Mouse (Mus musculus) heart, embryonic 15.5 days (tissue): Measurements from ENCODE around the gene Plekha4. TPM values are rescaled to one million over a fixed set of nuclear protein-coding genes. Genes with fewer than 3 reads are reported as not detected.
A peak's percentile ranks its signal among the peaks of the same experiment; 100 is the strongest.

Experiments
- ATAC-seq: fragments of 200-750 bp; cut with Nextera tagmentation; replicated peaks from 2 replicates; pipeline ENCODE4 v1.8.0; 2017; ENCODE audit warnings: low read depth, moderate TSS enrichment; ENCODE audit not compliant: insufficient number of reproducible peaks, insufficient read depth, low FRiP score
- H3K27ac ChIP-seq: fragments of 300-500 bp; sonication (generic); 2 replicates; pipeline ENCODE4 v1.5.1; 2015; ENCODE audit warnings: mild to moderate bottlenecking, inconsistent platforms
- H3K27me3 ChIP-seq: fragments of 300-500 bp; sonication (generic); 2 replicates; pipeline ENCODE4 v1.6.1; 2015; ENCODE audit warnings: inconsistent platforms
- H3K36me3 ChIP-seq: fragments of 300-500 bp; sonication (generic); 2 replicates; pipeline ENCODE4 v1.6.1; 2015; ENCODE audit warnings: mild to moderate bottlenecking, inconsistent platforms
- H3K4me1 ChIP-seq: fragments of 300-500 bp; sonication (generic); replicated peaks from 2 replicates; pipeline ENCODE4 v1.6.1; 2015; ENCODE audit warnings: inconsistent platforms
- H3K4me2 ChIP-seq: fragments of 300-500 bp; sonication (generic); 2 replicates; pipeline ENCODE4 v1.6.1; 2015; ENCODE audit warnings: inconsistent platforms, mild to moderate bottlenecking, moderate library complexity
- H3K4me3 ChIP-seq: fragments of 300-500 bp; sonication (generic); 2 replicates; pipeline ENCODE4 v1.5.1; 2015; ENCODE audit warnings: mild to moderate bottlenecking, inconsistent platforms
- H3K9ac ChIP-seq: fragments of 300-500 bp; sonication (generic); 2 replicates; pipeline ENCODE4 v1.6.1; 2015; ENCODE audit warnings: mild to moderate bottlenecking, inconsistent platforms
- H3K9me3 ChIP-seq: fragments of 300-500 bp; sonication (generic); replicated peaks from 2 replicates; pipeline ENCODE4 v1.6.1; 2016; ENCODE audit warnings: inconsistent platforms
- WGBS: fragments of 180-500 bp; shearing (Covaris S2); methylation state at CpG from one replicate; pipeline ENCODE4 v1.1.7; 2015; ENCODE audit warnings: mixed read lengths; 5-methylcytosine and 5-hydroxymethylcytosine counted together
- polyA plus RNA-seq: library from polyadenylated mRNA; unstranded; fragments of >200 nt; fragmentation: Nextera tagmentation; extraction: Ambion mirVana; gene quantifications from 2 replicates; pipeline ENCODE4 v1.2.1, GENCODE M21; 2015

The Plekha4 gene
- polyA plus RNA-seq, 1 experiment from 2014 or later = 1.0 TPM

DNA sequence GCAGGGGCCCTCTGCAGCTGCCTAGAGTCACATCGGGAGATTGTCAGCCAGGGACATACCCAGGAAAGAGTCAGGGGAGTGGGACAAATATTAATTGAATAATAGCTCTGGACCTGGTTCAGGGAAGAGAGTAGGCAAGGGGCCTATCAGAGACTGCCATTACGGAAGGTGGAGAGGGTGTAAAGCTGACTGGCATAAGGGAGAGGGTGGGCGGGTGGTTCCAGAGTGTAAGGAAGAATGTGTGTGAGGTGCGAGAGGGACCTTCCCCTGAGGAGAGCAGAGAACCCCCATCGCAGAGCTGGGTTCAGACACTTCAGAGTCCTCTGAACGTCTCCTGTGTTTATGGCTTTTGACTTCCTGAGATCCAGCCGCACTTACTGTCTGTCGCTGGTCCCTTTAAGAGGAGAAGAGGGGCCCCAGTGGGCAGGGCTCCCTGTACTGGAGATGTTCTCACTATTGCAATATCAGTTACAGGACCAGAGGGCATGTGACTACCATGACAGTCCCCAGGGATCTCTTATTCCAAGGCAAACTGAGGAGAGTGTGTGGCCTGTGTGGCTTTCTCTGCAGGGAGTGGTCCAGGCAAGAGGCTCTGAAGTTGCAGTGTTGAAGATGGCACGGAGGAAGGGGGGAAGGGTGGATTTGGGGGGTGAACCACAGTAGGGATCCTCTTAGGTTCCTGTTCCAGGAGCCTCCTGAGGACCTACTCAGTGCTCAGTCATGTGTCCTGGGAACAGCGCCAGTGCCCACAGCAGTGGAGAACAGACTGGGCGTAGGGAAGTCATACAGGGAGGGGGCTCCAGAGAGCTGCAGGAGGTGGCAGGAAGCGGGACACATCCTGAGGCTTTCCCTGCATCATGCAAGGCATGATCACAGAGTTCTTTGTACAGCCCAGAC lies 35.7 kb downstream of the Plekha4 start:
- peaks cover 13% of the 10 kb centered on the region for H3K4me1 ChIP-seq
- no peak overlapping the region for H3K4me3 ChIP-seq
- no peaks in the 10 kb centered on the region for H3K27me3 ChIP-seq
- no peaks in the 10 kb centered on the region for H3K36me3 ChIP-seq
- WGBS = 47% methylated on average over 12 of the region's 12 CpGs
- peak overlapping the region; percentile 29 for H3K4me2 ChIP-seq
- ATAC-seq = no peak; the same call in 1 of the 2 replicates
- no peak overlapping the region for H3K27ac ChIP-seq
- no peak overlapping the region for H3K9ac ChIP-seq
- H3K9me3 ChIP-seq = no peaks in the 10 kb centered on the region

DNA sequence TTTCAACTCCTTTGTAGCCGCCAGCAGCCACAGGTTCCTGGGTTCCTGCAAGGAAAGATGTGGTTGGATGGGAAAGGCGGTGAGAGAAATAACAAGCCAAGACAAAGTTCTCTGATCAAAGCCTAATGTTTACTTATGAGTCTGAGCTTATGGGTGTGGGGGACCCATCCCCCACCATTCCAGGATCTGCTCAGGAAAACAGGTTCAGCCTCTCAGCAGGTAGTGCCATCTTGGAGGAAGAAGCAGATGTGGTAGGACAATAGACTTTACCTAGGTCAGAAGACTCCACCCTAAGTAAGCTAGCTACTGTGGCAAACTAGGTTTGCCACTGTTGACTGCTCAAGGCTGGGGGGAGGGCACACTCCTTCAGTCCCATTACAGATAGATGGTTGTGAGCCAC lies 38.7 kb downstream of the Plekha4 start:
- no peak for ATAC-seq
- Histone ChIP-seq H3K4me1 (peaks cover 28% of the 10 kb centered on the region), H3K9ac (no peak overlapping the region), H3K27ac (no peak overlapping the region), H3K36me3 (no peaks in the 10 kb centered on the region), H3K27me3 (no peaks in the 10 kb centered on the region), H3K4me2 (no peak overlapping the region), H3K4me3 (no peak overlapping the region), H3K9me3 (no peaks in the 10 kb centered on the region)
- WGBS = 75% methylated on average over 2 of the region's 2 CpGs

DNA sequence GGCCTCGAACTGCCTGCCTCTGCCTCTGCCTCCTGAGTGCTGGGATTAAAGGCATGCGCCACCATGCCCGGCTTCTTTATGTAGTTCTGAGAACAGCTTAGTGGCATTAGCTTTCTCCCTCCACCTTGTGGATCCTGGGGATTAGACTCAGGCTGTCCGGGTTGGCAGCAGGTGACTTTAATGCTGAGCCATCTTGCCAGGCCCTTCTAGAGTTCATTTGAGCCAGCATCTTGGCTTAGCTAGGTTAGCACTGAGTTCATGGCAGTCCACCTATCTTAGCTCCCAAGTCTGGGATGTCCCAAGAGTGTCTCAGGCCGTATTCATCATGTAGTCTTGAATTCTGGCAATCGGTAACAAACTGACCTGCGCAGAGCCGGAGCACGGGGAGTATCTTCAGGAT lies 39.3 kb downstream of the Plekha4 start:
- no peak overlapping the region for H3K27ac ChIP-seq
- WGBS = 86% methylated on average over 9 of the region's 9 CpGs

DNA sequence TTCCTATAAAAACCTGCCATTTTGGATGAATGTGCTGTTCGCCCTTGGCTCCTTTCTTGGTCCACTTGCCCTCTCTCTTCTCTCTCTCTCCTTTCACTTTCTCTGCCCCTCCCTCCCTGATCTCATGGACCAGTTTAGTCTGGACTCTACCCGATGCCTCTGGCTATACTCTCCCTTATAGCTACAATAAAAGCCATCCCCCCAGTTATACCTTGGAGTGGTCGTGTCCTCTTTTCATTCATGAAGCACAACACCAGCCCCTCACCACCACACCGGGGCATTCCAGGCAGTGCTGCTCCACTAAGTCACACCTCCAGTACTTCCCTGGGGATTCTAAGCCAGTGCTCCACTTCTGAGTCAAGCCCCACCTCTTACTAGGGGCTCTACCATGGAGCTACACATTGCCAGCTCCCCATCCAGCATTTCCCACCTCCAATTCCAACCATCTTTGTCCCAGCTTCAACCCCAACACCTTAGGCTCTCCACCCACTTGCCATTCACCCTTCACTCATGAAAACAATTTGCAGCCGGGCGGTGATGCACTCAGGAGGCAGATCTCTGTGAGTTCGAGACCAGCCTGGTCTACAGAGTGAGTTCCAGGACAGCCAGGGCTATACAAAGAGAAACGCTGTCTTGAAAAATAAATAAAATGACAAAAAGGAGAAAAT lies 41.1 kb downstream of the Plekha4 start:
- 65% methylated on average over 8 of the region's 8 CpGs for WGBS
- no peaks in the 10 kb centered on the region for H3K27me3 ChIP-seq
- ATAC-seq = no peak
- H3K9me3 ChIP-seq = no peaks in the 10 kb centered on the region
- 0 out of 2 replicates have a peak overlapping the region, but pooled peaks have one; percentile 52 for H3K4me3 ChIP-seq
- H3K9ac ChIP-seq = peak overlapping the region; percentile 51; the same call in 1 of the 2 replicates
- H3K36me3 ChIP-seq = no peaks in the 10 kb centered on the region
- H3K4me1 ChIP-seq = peaks cover 31% of the 10 kb centered on the region
- peak overlapping the region; percentile 88 for H3K27ac ChIP-seq
- peak overlapping the region; percentile 75 for H3K4me2 ChIP-seq

More for the DNA sequence above, 39.3 kb downstream of the Plekha4 start:
- Histone ChIP-seq H3K4me1 (peaks cover 30% of the 10 kb centered on the region), H3K4me3 (no peak overlapping the region), H3K36me3 (no peaks in the 10 kb centered on the region), H3K4me2 (no peak overlapping the region), H3K9ac (no peak overlapping the region), H3K27me3 (no peaks in the 10 kb centered on the region), H3K9me3 (no peaks in the 10 kb centered on the region)
- no peak for ATAC-seq

DNA sequence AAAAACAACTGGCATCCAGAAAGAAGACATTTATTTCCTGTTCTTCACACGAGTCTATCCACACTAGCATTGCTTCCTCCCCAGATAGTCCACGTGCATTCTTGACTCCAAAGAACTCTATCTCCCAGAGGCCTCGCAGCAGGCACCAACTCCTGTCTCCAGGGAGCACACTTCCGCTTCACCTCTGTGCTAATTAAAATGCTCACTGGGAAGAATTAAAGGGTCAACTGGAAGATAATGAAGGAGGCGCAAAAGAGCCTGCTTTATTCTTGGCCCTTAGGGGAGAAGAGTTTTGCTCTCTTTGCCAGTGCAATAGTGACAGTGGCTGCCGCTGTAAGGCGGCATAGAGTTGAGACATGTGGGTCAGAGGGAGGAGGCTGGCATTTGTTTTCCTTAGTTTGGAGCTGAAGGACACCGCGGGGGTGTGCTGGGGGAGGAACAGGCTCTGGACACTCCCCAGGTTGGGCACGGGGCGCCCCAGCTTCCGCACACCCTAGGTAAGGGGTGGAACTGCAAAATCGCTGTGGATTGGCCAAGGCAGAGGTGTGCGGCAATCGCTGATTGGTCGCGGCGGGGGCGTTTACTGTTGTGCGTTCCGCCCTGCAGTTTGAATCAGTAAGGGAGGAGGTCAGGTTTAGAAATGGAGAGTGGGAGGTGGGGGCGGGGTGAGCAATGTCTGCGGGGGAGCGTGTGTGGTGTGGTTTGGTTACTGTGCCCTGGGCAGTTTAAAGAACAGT lies 41.8 kb downstream of the Plekha4 start:
- Histone ChIP-seq H3K4me2 (peak overlapping the region; percentile 75), H3K9me3 (no peaks in the 10 kb centered on the region), H3K4me3 (peak overlapping the region; percentile 52), H3K9ac (peak overlapping the region; percentile 51), H3K36me3 (no peaks in the 10 kb centered on the region), H3K27me3 (no peaks in the 10 kb centered on the region), H3K27ac (peak overlapping the region; percentile 88), H3K4me1 (peaks cover 30% of the 10 kb centered on the region)
- under 1% methylated on average over 24 of the region's 24 CpGs for WGBS
- ATAC-seq = peak; percentile 95

DNA sequence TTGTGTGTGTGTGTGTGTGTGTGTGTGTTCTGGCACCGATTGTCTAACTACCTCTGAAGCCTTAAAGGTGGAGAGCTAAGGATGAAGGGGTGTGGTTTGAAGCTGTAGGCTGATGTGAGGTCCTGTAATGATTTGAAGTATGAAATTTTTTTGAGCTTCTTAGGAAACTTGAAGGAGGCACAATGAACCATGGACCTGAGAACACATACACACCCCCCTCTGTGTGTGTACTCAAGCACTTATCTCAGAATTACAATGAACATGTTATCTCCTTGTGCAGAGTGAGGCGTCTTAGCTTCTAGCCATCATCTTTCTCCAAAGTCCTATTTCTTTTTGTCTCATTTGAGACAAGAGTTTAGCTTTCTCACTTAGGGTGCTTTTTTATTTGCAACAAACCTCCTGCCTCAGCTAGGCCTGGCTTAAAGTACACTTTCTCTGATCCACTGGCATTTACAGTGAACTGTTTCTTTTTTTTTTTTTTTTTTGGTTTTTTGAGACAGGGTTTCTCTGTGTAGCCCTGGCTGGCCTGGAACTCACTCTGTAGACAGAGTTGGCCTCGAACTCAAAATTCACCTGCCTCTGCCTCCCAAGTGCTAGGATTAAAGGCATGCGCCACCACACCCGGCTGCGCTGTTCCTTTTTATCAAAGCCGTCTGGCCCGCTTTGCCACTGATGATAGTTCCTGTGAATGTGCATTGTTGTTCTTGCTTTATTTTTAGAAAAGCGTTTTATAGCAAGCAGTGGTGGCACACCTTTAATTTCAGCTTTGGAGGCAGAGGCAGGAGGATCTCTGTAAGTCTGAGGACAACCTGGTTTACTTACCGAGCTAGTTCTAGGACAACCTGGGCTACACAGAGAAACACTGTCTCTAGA lies 42.7 kb downstream of the Plekha4 start:
- Histone ChIP-seq H3K27ac (peak overlapping the region; percentile 88), H3K4me2 (peak overlapping the region; percentile 75), H3K27me3 (no peaks in the 10 kb centered on the region), H3K9ac (no peak overlapping the region; the same call in 1 of the 2 replicates), H3K4me3 (peak overlapping the region; percentile 52), H3K4me1 (peaks cover 30% of the 10 kb centered on the region), H3K36me3 (no peaks in the 10 kb centered on the region), H3K9me3 (no peaks in the 10 kb centered on the region)
- ATAC-seq = no peak
- WGBS = 72% methylated on average over 10 of the region's 10 CpGs

DNA sequence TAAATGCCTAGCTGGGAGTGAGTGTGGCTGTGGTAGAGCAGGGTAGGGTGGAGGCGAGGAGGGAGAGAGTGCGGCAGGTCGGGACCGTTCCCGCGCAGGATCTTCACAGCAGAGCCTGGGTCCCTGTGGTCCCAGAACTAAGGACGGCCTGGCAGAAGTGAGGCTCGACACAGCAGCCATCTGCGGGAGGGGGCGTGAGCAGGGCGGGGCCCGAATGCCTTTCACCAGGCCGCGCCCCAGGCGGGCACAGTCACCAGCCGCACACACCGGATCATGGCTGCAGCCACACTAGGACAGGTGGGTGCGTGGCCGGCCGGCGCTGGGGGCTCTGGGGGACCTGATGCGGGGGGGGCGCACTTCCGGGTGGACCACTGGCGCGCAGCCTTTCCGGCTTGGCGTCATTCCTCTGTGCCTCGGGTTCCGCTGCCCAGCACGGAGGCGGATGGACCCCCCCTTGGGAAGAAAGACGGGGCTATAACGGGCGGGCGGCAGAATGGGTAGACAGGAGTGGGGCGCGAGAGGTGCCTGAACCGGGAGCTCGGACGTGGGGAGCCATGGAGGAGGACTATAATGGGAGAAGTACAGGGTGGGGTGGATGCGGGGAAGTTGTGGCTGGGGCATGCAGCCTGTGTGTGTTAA lies 44.1 kb downstream of the Plekha4 start, which contains the start of gene Bcat2:
Gene Bcat2 (plus strand): TSS at position 51 of the 639 bp plus-strand sequence.
- H3K36me3 ChIP-seq = no peaks in the 10 kb centered on the region
- H3K4me2 ChIP-seq = peak within 1 kb of the TSS; percentile 73
- peak within 1 kb of the TSS; percentile 89 for H3K27ac ChIP-seq
- no peaks in the 10 kb centered on the region for H3K27me3 ChIP-seq
- WGBS = 1% methylated on average over 41 of the region's 42 CpGs
- no peaks in the 10 kb centered on the region for H3K9me3 ChIP-seq
- peak within 1 kb of the TSS; percentile 65 for H3K4me3 ChIP-seq
- H3K4me1 ChIP-seq = peaks cover 38% of the 10 kb centered on the region
- H3K9ac ChIP-seq = peak within 1 kb of the TSS; percentile 80
- peak; percentile 64 for ATAC-seq

DNA sequence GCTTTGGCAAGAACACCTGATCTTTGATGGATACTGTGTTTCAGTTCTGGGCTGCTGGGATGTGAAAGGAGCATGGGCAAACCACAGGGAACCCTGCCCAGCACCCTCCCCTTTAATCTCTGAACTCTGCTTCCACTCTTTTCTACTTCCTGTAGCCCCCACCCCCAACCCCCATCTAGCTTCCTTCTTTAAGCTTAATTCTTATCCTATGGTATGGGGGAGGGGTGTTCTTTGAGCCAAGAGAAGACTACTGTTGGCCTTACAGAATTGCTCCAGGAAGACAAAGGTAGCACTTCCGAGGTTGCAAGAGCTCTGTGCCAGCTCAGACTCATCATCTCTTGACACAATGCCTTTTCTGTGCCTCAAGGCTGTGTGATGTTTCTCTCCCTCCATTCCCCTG lies 45.8 kb downstream of the Plekha4 start:
- Histone ChIP-seq H3K9me3 (no peaks in the 10 kb centered on the region), H3K27ac (no peak overlapping the region), H3K4me3 (no peak overlapping the region), H3K4me2 (no peak overlapping the region), H3K4me1 (peaks cover 38% of the 10 kb centered on the region), H3K36me3 (peaks cover 13% of the 10 kb centered on the region; the same call in 1 of the 2 replicates), H3K9ac (no peak overlapping the region), H3K27me3 (no peaks in the 10 kb centered on the region)
- no peak for ATAC-seq
- WGBS = 67% methylated on average over 1 of the region's 1 CpGs

DNA sequence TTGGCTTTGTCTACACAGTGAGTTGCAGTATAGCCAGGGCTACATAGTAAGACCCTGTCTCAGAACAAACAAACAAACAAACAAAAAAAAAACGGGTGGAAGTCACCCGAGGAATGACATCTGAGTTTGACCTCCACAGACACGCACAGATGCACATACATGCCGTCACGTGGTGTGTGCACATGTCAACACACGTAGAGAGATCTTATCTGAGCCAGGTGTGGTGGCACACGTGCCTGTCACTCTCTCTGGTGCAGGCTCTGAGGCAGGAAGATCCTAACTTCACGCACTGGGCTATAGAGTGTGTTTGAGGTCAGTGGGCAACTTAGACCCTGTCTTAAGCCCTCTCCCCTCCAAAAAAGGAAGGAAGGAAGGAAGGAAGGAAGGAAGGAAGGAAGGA lies 47.8 kb downstream of the Plekha4 start:
- Histone ChIP-seq H3K4me3 (no peak overlapping the region), H3K9ac (no peak overlapping the region), H3K27me3 (no peaks in the 10 kb centered on the region), H3K4me2 (no peak overlapping the region), H3K4me1 (peaks cover 25% of the 10 kb centered on the region), H3K27ac (no peak overlapping the region), H3K36me3 (peaks cover 31% of the 10 kb centered on the region; the same call in 1 of the 2 replicates), H3K9me3 (no peaks in the 10 kb centered on the region)
- WGBS = 73% methylated on average over 8 of the region's 8 CpGs
- no peak for ATAC-seq
